Mouse (Mus musculus) bone marrow macrophage, adult 2 months (primary cell): Measurements from ENCODE around the gene Grxcr1.

Experiments used
- CTCF ChIP-seq: IDR thresholded peaks from 2 replicates; pipeline ENCODE4 v1.5.1; 2012; ENCODE audit warnings: low read depth, mild to moderate bottlenecking, low read length, moderate library complexity
- POLR2A ChIP-seq: IDR thresholded peaks from 2 replicates; pipeline ENCODE4 v1.6.1; 2012; ENCODE audit warnings: mild to moderate bottlenecking, low read depth, low read length, borderline replicate concordance

- TF ChIP-seq CTCF (no peak), POLR2A (no peak)
Measured at GRCm38 (mm10) chr5:68120880-68121279, 89.2 kb downstream of the Grxcr1 start.
